Mouse (Mus musculus) heart, embryonic 15.5 days (tissue): ENCODE data around the gene Shisal2a. TPM values are rescaled to one million over a fixed set of nuclear protein-coding genes. Genes with fewer than 3 reads are reported as not detected.
"Not testable (repeated sequence)": the region's sequence is repeated elsewhere in the genome, so short reads cannot be mapped to it uniquely, and the experiment has no call there.

ENCODE experiments used
- ATAC-seq: fragments of 200-750 bp; cut with Nextera tagmentation; replicated peaks from 2 replicates; pipeline ENCODE4 v1.8.0; 2017; ENCODE audit warnings: low read depth, moderate TSS enrichment; ENCODE audit not compliant: insufficient number of reproducible peaks, insufficient read depth, low FRiP score
- H3K27ac ChIP-seq: fragments of 300-500 bp; sonication (generic); 2 replicates; pipeline ENCODE4 v1.5.1; 2015; ENCODE audit warnings: mild to moderate bottlenecking, inconsistent platforms
- H3K27me3 ChIP-seq: fragments of 300-500 bp; sonication (generic); 2 replicates; pipeline ENCODE4 v1.6.1; 2015; ENCODE audit warnings: inconsistent platforms
- H3K36me3 ChIP-seq: fragments of 300-500 bp; sonication (generic); 2 replicates; pipeline ENCODE4 v1.6.1; 2015; ENCODE audit warnings: mild to moderate bottlenecking, inconsistent platforms
- H3K4me1 ChIP-seq: fragments of 300-500 bp; sonication (generic); replicated peaks from 2 replicates; pipeline ENCODE4 v1.6.1; 2015; ENCODE audit warnings: inconsistent platforms
- H3K4me2 ChIP-seq: fragments of 300-500 bp; sonication (generic); 2 replicates; pipeline ENCODE4 v1.6.1; 2015; ENCODE audit warnings: inconsistent platforms, mild to moderate bottlenecking, moderate library complexity
- H3K4me3 ChIP-seq: fragments of 300-500 bp; sonication (generic); 2 replicates; pipeline ENCODE4 v1.5.1; 2015; ENCODE audit warnings: mild to moderate bottlenecking, inconsistent platforms
- H3K9ac ChIP-seq: fragments of 300-500 bp; sonication (generic); 2 replicates; pipeline ENCODE4 v1.6.1; 2015; ENCODE audit warnings: mild to moderate bottlenecking, inconsistent platforms
- H3K9me3 ChIP-seq: fragments of 300-500 bp; sonication (generic); replicated peaks from 2 replicates; pipeline ENCODE4 v1.6.1; 2016; ENCODE audit warnings: inconsistent platforms
- WGBS: fragments of 180-500 bp; shearing (Covaris S2); methylation state at CpG from one replicate; pipeline ENCODE4 v1.1.7; 2015; ENCODE audit warnings: mixed read lengths; 5-methylcytosine and 5-hydroxymethylcytosine counted together
- polyA plus RNA-seq: library from polyadenylated mRNA; unstranded; fragments of >200 nt; fragmentation: Nextera tagmentation; extraction: Ambion mirVana; gene quantifications from 2 replicates; pipeline ENCODE4 v1.2.1, GENCODE M21; 2015

Shisal2a gene
- polyA plus RNA-seq, 1 experiment from 2014 or later: 1.3 TPM

GRCm38 (mm10) chr4:108371421-108371820 lies 11.7 kb downstream of the Shisal2a start:
- Histone ChIP-seq H3K9ac (no peak overlapping the region), H3K9me3 (no peaks in the 10 kb centered on the region), H3K4me3 (no peak overlapping the region), H3K36me3 (no peaks in the 10 kb centered on the region), H3K27me3 (no peaks in the 10 kb centered on the region), H3K4me1 (peaks cover 13% of the 10 kb centered on the region), H3K27ac (0 out of 2 replicates have a peak overlapping the region, but pooled peaks have one; percentile 24), H3K4me2 (no peak overlapping the region)
- 92% methylated on average over 3 of the region's 3 CpGs for WGBS
- ATAC-seq: no peak

GRCm38 (mm10) chr4:108370409-108370808 lies 12.7 kb downstream of the Shisal2a start:
- no peak overlapping the region for H3K9ac ChIP-seq
- WGBS: 60% methylated on average over 4 of the region's 4 CpGs
- H3K36me3 ChIP-seq: no peaks in the 10 kb centered on the region
- no peak overlapping the region for H3K27ac ChIP-seq
- no peak overlapping the region for H3K4me3 ChIP-seq
- ATAC-seq: no peak
- H3K27me3 ChIP-seq: no peaks in the 10 kb centered on the region
- peaks cover 13% of the 10 kb centered on the region for H3K4me1 ChIP-seq
- H3K9me3 ChIP-seq: no peaks in the 10 kb centered on the region
- H3K4me2 ChIP-seq: no peak overlapping the region

DNA sequence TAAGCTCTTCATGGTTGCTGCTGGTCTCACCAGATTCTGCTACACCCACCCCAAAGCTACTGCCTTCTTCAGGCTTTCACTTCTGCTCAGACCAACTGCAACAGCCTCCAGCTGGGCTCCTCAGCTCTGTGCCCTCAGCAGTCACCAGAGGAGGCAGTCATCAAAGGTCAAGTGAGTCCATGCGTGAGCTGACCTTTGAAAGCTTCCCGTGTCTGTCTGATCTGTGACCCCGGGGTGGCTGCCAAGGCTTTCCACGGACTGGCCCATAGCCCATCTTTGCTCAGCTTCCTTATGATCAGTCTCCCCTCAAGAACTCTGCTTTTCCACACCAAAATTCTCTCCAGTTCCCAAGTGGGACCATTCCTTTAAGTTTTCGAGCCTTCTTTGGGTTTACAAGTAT lies 13.9 kb downstream of the Shisal2a start:
- peaks cover 14% of the 10 kb centered on the region for H3K4me1 ChIP-seq
- no peaks in the 10 kb centered on the region for H3K27me3 ChIP-seq
- no peaks in the 10 kb centered on the region for H3K9me3 ChIP-seq
- no peak for ATAC-seq
- H3K9ac ChIP-seq: no peak overlapping the region
- no peak overlapping the region for H3K4me3 ChIP-seq
- 35% methylated on average over 5 of the region's 5 CpGs for WGBS
- H3K36me3 ChIP-seq: no peaks in the 10 kb centered on the region
- no peak overlapping the region for H3K27ac ChIP-seq
- no peak overlapping the region for H3K4me2 ChIP-seq

GRCm38 (mm10) chr4:108364111-108364476 lies 19.1 kb downstream of the Shisal2a start:
- H3K27ac ChIP-seq: peak overlapping the region; percentile 91
- no peaks in the 10 kb centered on the region for H3K27me3 ChIP-seq
- peak overlapping the region; percentile 23 for H3K4me2 ChIP-seq
- peaks cover 42% of the 10 kb centered on the region for H3K4me1 ChIP-seq
- no peak overlapping the region for H3K4me3 ChIP-seq
- H3K9me3 ChIP-seq: no peaks in the 10 kb centered on the region
- H3K36me3 ChIP-seq: no peaks in the 10 kb centered on the region
- ATAC-seq: peak; percentile 58
- WGBS: 15% methylated on average over 5 of the region's 5 CpGs
- H3K9ac ChIP-seq: peak overlapping the region; percentile 3; the same call in 1 of the 2 replicates

DNA sequence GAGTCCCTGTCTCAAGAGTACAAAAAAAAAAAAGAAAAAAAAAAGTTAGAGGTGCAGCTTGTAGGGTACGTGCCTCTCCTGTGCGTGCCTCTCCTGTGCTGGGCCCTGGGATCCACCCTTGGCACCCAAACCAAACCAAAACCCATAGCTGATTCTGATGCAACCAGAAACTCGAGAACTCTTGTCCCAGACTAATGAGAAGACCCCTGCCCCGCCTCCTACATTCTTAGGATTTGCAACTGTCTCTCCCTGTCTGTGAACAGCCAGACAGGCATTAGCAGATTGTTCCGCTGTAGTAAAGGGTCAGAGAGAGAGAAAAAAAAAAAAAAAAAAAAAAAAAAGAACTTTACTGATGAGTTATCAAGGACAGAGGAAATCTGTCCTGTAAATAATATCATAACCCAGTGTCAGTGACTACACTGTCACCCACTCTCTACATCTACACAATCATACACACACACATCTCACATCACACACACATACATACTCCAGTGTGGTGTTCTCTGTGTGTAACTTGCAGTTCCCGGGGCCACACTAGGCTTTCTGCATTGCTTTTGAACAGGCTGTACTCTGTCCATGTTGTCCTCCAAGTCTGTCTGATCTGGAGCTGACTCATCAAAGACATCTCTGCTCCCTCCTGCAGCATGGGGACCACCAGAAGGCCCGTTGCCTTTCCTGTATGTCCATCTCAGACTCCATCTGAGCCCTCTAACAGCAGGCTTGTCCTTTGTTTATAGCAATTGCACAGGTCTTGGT lies 19.6 kb downstream of the Shisal2a start:
- no peaks in the 10 kb centered on the region for H3K9me3 ChIP-seq
- no peaks in the 10 kb centered on the region for H3K27me3 ChIP-seq
- peak overlapping the region; percentile 34 for H3K4me2 ChIP-seq
- no peak overlapping the region for H3K4me3 ChIP-seq
- no peaks in the 10 kb centered on the region for H3K36me3 ChIP-seq
- ATAC-seq: peak; percentile 1; the same call in 1 of the 2 replicates
- 22% methylated on average over 7 of the region's 7 CpGs for WGBS
- H3K9ac ChIP-seq: peak overlapping the region; percentile 12
- H3K27ac ChIP-seq: peak overlapping the region; percentile 91
- peaks cover 48% of the 10 kb centered on the region for H3K4me1 ChIP-seq

- H3K27ac ChIP-seq: peak overlapping the region; percentile 91
- H3K4me2 ChIP-seq: peak overlapping the region; percentile 34
- no peaks in the 10 kb centered on the region for H3K27me3 ChIP-seq
- no peaks in the 10 kb centered on the region for H3K36me3 ChIP-seq
- H3K4me3 ChIP-seq: no peak overlapping the region
- peak overlapping the region; percentile 12; the same call in 1 of the 2 replicates for H3K9ac ChIP-seq
- 26% methylated on average over 18 of the region's 18 CpGs for WGBS
- no peak; the same call in 1 of the 2 replicates for ATAC-seq
- H3K4me1 ChIP-seq: peaks cover 54% of the 10 kb centered on the region
- no peaks in the 10 kb centered on the region for H3K9me3 ChIP-seq
These were observed 20.6 kb downstream of the Shisal2a start for GRCm38 (mm10) chr4:108362321-108363261.

DNA sequence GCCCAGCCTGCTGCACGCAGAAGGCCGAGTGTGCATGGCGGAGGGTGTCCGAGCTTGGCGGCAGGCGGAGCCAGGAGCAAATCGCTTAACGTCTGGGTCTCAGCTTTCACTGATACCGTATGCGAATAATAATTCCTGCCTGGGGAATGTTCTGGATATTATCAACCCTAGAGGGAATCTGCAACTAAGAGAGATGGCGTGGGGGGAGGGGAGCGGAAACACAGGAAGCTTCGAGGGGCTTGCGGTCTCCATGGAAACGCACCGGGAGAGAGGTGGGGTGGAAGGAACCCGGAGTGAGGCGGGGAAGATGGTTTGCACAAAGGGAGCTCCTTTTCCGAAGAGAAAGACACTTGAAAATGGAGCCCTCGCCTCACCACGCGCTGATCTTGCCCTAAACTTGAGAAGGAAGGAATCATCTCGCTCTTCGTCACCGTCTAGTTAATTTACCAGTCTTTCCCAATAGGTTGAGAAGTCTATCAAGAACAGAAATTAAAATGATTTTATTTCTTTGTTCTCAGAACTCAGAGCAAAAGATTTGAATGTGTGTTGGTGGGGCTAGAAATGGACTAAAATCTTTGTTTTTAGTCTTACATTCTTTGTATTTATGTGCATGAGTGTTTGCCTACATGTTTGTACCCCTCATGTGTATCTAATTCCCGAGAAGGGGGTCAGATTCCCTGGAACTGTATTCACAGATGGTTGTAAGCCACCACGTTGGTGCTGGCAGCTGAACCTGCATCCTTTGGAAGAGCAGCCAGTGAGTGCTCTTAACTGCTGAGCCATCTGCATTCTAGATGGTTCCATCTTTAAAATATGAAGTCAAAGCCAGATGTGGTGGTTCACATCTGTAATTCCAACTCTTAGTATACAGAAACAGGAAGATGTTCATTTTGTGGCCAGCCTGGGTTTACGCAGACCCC lies 22.8 kb downstream of the Shisal2a start:
- H3K27me3 ChIP-seq: no peaks in the 10 kb centered on the region
- peaks cover 63% of the 10 kb centered on the region for H3K4me1 ChIP-seq
- no peaks in the 10 kb centered on the region for H3K9me3 ChIP-seq
- 8% methylated on average over 28 of the region's 28 CpGs for WGBS
- 0 out of 2 replicates have a peak overlapping the region, but pooled peaks have one; percentile 14 for H3K9ac ChIP-seq
- no peaks in the 10 kb centered on the region for H3K36me3 ChIP-seq
- peak overlapping the region; percentile 50 for H3K4me2 ChIP-seq
- H3K4me3 ChIP-seq: peak overlapping the region; percentile 31
- peak overlapping the region; percentile 85 for H3K27ac ChIP-seq
- peak; percentile 66 for ATAC-seq

- Histone ChIP-seq H3K9ac (no peak overlapping the region), H3K36me3 (no peaks in the 10 kb centered on the region), H3K4me2 (no peak overlapping the region), H3K9me3 (no peaks in the 10 kb centered on the region), H3K4me3 (no peak overlapping the region), H3K27me3 (no peaks in the 10 kb centered on the region), H3K27ac (peak overlapping the region; percentile 85), H3K4me1 (peaks cover 67% of the 10 kb centered on the region)
- 46% methylated on average over 4 of the region's 4 CpGs for WGBS
- no peak for ATAC-seq
These were observed 24.7 kb downstream of the Shisal2a start for GRCm38 (mm10) chr4:108358498-108358897.

DNA sequence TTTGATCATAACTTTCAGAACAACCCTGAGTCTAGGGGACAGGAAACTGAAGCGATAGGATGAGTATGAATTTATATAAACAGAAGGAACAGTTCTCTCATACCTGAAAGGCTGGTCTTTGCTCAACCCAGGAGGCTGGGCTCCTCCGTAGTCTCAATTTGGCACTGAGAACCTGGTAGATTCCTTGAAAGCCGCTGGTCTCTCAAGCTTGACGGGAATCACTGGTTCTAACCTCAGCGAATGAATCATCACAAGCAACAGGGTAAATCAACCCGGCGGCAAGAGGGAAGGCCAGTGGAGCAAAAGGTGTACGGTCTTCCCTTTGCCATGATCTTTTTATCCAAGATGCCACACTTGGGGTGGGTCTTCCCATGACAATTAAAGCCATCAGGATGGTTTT lies 25.7 kb downstream of the Shisal2a start:
- H3K36me3 ChIP-seq: no peaks in the 10 kb centered on the region
- no peak overlapping the region for H3K4me3 ChIP-seq
- no peaks in the 10 kb centered on the region for H3K9me3 ChIP-seq
- no peak for ATAC-seq
- H3K27ac ChIP-seq: no peak overlapping the region
- no peak overlapping the region for H3K9ac ChIP-seq
- 90% methylated on average over 8 of the region's 8 CpGs for WGBS
- H3K4me2 ChIP-seq: no peak overlapping the region
- peaks cover 57% of the 10 kb centered on the region for H3K4me1 ChIP-seq
- H3K27me3 ChIP-seq: no peaks in the 10 kb centered on the region

DNA sequence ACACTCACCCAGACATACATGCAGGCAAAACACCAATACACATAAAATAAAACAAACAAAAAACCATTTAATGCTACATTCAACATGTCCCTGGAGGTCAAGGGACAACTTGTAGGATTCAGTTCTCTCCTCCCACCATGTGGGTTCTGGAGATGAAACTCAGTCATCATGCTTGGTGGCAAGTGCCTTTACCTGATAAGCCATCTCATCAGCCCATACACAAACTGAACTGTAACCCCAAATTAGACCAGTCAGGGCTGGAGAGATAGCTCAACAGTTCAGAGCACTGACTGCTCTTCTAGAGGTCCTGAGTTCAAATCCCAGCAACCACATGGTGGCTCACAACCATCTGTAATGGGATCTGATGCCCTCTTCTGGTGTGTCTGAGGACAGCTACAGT lies 29.6 kb downstream of the Shisal2a start:
- H3K27ac ChIP-seq, H3K27me3 ChIP-seq, H3K4me3 ChIP-seq, H3K9ac ChIP-seq, ATAC-seq, H3K9me3 ChIP-seq, H3K36me3 ChIP-seq, H3K4me2 ChIP-seq: not testable (repeated sequence)
- peaks cover 62% of the 10 kb centered on the region for H3K4me1 ChIP-seq
